Mouse (Mus musculus) C2C12 (cell line): ENCODE measurements around the gene Krtap5-5. TPM values are rescaled to one million over a fixed set of nuclear protein-coding genes. Genes with fewer than 3 reads are reported as not detected.
A peak's percentile ranks its signal among the peaks of the same experiment; 100 is the strongest.
"Not testable (repeated sequence)": the region's sequence is repeated elsewhere in the genome, so short reads cannot be mapped to it uniquely, and the experiment has no call there.

Experiments
- H3K27me3 ChIP-seq: one replicate; pipeline ENCODE4 v1.6.1; 2011; ENCODE audit not compliant: control insufficient read depth, insufficient read depth, insufficient read length
- H3K36me3 ChIP-seq: one replicate; pipeline ENCODE4 v1.6.1; 2011; ENCODE audit not compliant: control insufficient read depth, insufficient read depth
- H3K4me3 ChIP-seq: one replicate; pipeline ENCODE4 v1.5.1; 2011; ENCODE audit warnings: mild to moderate bottlenecking, control low read depth; ENCODE audit not compliant: poor library complexity, insufficient read depth, severe bottlenecking
- H3K79me2 ChIP-seq: one replicate; pipeline ENCODE4 v1.6.1; 2011; ENCODE audit not compliant: control insufficient read depth, insufficient read depth
- H3K79me3 ChIP-seq: one replicate; pipeline ENCODE4 v1.6.1; 2011; ENCODE audit warnings: low read depth, control low read depth
- H3ac ChIP-seq: one replicate; pipeline ENCODE3; 2011; ENCODE audit warnings: low read depth; ENCODE audit not compliant: control insufficient read depth, insufficient read length
- CEBPB ChIP-seq: IDR thresholded peaks from one replicate; pipeline ENCODE4 v1.6.1; 2011; ENCODE audit warnings: low read depth, mild to moderate bottlenecking, control low read depth, moderate library complexity
- CTCF ChIP-seq: IDR thresholded peaks from one replicate; pipeline ENCODE4 v1.5.1; 2011; ENCODE audit not compliant: control insufficient read depth, insufficient read depth, insufficient read length
- FOSL1 ChIP-seq: IDR thresholded peaks from one replicate; pipeline ENCODE4 v1.8.0; 2011; ENCODE audit warnings: mild to moderate bottlenecking, low read length; ENCODE audit not compliant: poor library complexity, insufficient read depth, severe bottlenecking
- MAX ChIP-seq: IDR thresholded peaks from one replicate; pipeline ENCODE4 v1.6.1; 2011; ENCODE audit warnings: mild to moderate bottlenecking, control low read depth
- MYOD1 ChIP-seq: IDR thresholded peaks from one replicate; pipeline ENCODE4 v1.6.1; 2011; ENCODE audit warnings: low read depth; ENCODE audit not compliant: control insufficient read depth, insufficient read length
- MYOG ChIP-seq: IDR thresholded peaks from one replicate; pipeline ENCODE4 v1.6.1; 2011; ENCODE audit not compliant: control insufficient read depth, insufficient read length; ENCODE audit errors: extremely low read depth
- USF1 ChIP-seq: IDR thresholded peaks from one replicate; pipeline ENCODE4 v1.6.1; 2011; ENCODE audit warnings: low read depth, mild to moderate bottlenecking, control low read depth, moderate library complexity
- long read RNA-seq, 2 experiments: library from polyadenylated mRNA; unstranded; transcript quantifications; one replicate each; pipeline ENCODE4 v2.0.0; 2019 to 2020
- polyA plus RNA-seq: library from polyadenylated mRNA; unstranded; fragments of >200 nt; fragmentation: generic; extraction: Trizol; gene quantifications from one replicate; pipeline ENCODE4 v1.2.1, GENCODE M21; 2012; ENCODE audit warnings: missing spikeins

The Krtap5-5 gene
- not detected for polyA plus RNA-seq
- long read RNA-seq, experiment 1, result 0 reads
- long read RNA-seq, experiment 2, result 0 reads

DNA sequence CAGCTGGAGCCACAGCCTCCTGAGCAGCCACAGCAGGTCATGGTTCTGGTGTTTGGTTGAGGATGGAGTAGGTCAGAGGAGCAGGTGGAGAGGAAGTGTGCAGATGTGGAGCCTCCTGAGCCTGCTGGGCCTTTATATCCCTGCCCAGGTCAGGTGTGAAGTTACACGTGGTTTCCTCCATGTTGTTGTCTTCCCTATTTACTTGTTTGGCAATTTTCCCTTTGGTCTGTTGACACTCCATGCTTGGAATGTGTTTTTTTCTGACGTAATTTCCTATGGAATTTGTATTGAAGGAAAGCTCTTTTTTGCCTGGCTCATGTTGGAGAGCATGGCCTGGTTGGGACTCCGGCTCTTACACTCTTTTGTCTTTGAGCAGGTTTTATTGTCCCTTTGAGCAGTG is at the start of gene Krtap5-5:
Gene Krtap5-5 (minus strand): TSS at position 101 of the 400 bp plus-strand sequence.
- H3K79me2 ChIP-seq, H3K36me3 ChIP-seq, H3ac ChIP-seq, H3K79me3 ChIP-seq, H3K27me3 ChIP-seq, H3K4me3 ChIP-seq: not testable (repeated sequence)

DNA sequence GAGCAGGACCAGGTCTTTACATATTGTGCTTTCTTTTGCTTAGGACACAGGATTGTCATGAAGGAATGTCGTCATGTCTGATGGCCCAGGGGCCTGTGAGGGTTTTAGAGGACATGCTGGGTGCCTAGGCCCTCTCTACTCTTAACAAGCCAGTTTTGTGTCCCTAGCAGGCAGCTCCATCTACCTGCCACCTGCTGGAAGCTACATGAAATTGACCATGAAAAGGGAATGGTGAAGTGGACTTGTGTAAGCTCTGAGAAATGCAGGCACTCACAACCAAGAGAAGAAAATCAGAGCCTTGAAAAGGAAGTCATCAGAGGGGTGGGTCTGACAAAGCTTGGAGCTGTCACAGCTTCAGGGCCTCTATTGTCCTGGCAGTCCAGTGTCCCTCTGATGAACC is 49.5 kb upstream of the Krtap5-5 start:
- H3K27me3 ChIP-seq, H3K79me2 ChIP-seq, H3ac ChIP-seq, H3K79me3 ChIP-seq, H3K36me3 ChIP-seq, H3K4me3 ChIP-seq: not testable (repeated sequence)

DNA sequence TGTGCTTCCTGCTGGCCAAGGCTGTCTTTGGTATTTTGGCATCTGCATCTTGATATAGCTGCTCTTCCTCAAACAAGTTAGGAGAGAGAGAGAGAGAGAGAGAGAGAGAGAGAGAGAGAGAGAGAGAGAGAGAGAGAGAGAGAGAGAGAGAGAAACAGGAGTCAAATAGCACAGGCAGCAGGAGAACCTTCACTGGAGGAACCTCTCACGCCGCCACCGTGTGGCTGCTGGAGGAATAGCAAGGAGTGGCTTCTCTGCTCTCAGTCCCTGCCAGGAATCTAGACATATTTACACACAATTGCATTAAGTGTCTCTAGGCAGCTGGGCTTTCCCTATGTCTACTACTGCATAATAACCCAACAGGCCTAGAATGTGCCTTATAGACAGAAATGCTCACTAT is 48.4 kb upstream of the Krtap5-5 start:
- not testable (repeated sequence) for H3K36me3 ChIP-seq, H3K4me3 ChIP-seq, H3K79me3 ChIP-seq, H3K79me2 ChIP-seq, H3K27me3 ChIP-seq, H3ac ChIP-seq
- peak; percentile 35 for TF ChIP-seq CTCF

DNA sequence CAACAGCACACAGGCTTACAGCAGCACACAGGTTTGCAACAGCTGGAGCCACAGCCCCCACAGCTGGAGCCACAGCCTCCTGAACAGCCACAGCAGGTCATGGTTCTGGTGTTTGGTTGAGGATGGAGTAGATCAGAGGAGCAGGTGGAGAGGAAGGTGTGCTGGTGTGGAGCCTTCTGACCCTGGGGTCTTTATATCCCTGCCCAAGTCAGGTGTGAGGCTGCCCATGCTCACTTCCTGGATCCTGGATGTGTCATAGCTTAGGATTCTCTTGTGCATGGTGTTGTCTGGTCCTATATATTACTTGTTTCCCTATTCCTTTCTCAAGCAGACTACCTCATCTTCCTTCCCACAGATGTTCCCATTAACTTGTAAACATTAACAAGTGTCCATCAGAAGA is 44.5 kb upstream of the Krtap5-5 start, which contains the start of gene Gm4559:
Gene Gm4559 (minus strand): TSS at position 101 of the 400 bp plus-strand sequence.
- not testable (repeated sequence) for H3K4me3 ChIP-seq, H3K79me2 ChIP-seq, H3ac ChIP-seq, H3K79me3 ChIP-seq, H3K36me3 ChIP-seq, H3K27me3 ChIP-seq

DNA sequence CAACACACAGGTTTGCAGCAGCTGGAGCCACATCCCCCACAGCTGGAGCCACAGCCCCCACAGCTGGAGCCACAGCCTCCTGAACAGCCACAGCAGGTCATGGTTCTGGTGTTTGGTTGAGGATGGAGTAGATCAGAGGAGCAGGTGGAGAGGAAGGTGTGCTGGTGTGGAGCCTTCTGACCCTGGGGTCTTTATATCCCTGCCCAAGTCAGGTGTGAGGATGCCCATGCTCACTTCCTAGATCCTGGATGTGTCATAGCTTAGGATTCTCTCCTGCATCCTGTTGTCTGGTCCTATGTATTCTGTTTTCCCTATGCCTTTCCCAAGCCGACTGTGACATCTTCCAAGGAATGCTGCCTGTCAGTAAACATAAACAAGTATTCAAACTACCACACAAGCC is 28.5 kb upstream of the Krtap5-5 start, which contains the start of gene Gm2431:
Gene Gm2431 (minus strand): TSS at position 101 of the 400 bp plus-strand sequence.
- H3K4me3 ChIP-seq, H3K79me2 ChIP-seq, H3K36me3 ChIP-seq, H3ac ChIP-seq, H3K27me3 ChIP-seq, H3K79me3 ChIP-seq: not testable (repeated sequence)

DNA sequence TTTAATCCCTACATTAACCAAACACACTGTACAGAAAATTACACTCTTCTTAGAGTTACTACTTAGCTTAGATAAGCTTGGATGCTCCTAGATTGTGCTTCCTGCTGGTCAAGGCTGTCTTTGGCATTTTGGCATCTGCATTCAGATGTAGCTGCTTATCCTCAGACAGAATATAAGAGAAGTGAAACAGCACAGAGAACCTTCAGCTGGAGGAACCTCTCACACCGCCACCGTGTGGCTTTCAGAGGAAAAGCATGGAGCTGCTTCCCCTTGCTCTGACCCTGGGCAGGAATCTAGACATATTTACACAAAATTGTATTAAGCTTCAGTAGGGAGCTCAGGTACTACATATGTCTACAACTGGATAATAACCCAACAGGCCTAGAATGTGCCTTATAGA is 25.7 kb upstream of the Krtap5-5 start:
- Histone ChIP-seq H3K79me2 (no peaks in the 10 kb centered on the region), H3K36me3 (no peaks in the 10 kb centered on the region), H3ac (no peak overlapping the region), H3K79me3 (no peaks in the 10 kb centered on the region), H3K4me3 (no peak overlapping the region), H3K27me3 (no peaks in the 10 kb centered on the region)
- no peak for TF ChIP-seq MYOD1
- TF ChIP-seq CTCF, result peak; percentile 26
- TF ChIP-seq MAX, result no peak

DNA sequence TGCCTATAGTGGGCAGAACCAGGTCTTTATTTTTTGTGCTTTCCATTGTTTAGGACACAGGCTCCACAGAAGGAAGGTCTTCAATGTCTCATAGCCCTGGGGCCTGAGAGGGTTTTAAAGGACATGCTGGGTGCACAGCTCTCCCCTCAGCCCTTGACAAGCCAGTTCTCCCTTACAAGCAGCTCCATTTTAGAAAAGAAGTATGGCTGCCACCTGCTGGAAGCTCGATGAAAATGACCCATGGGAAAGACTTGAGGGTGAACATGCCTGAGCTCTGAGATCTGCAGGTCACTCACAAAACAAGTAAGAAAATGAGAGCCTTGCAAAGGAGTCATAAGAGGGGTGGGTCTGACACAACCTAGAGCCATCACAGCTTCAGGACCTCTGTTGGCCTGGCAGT is 20.1 kb upstream of the Krtap5-5 start:
- no peaks in the 10 kb centered on the region for H3K36me3 ChIP-seq
- H3K4me3 ChIP-seq, result no peak overlapping the region
- no peaks in the 10 kb centered on the region for H3K79me2 ChIP-seq
- H3K79me3 ChIP-seq, result no peaks in the 10 kb centered on the region
- no peak overlapping the region for H3ac ChIP-seq
- TF ChIP-seq FOSL1, result no peak
- TF ChIP-seq MYOG, result no peak
- TF ChIP-seq USF1, result no peak
- TF ChIP-seq CTCF, result no peak
- H3K27me3 ChIP-seq, result no peaks in the 10 kb centered on the region

DNA sequence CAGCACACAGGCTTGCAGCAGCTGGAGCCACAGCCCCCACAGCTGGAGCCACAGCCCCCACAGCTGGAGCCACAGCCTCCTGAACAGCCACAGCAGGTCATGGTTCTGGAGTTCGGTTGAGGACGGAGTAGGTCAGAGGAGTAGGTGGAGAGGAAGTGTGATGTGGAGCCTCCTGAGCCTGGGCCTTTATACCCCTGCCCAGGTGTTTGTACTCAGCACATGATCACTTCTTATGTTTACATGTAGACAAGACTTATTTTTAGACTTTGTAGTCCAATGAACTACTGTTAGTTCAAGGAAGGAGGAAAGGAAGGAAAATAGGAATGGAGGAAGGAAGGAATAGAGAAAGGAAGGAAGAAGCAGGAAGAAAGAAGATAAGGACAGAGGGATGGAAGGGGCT is 11.2 kb upstream of the Krtap5-5 start, which contains the start of gene Gm40460:
Gene Gm40460 (minus strand): TSS at position 101 of the 400 bp plus-strand sequence.
- H3K36me3 ChIP-seq, result no peaks in the 10 kb centered on the region
- no peaks in the 10 kb centered on the region for H3K79me3 ChIP-seq
- TF ChIP-seq CEBPB, result no peak
- no peak for TF ChIP-seq MYOD1
- TF ChIP-seq CTCF, result no peak
- TF ChIP-seq FOSL1, result no peak
- no peak for TF ChIP-seq MAX
- TF ChIP-seq USF1, result no peak
- no peak for TF ChIP-seq MYOG
- no peaks in the 10 kb centered on the region for H3K79me2 ChIP-seq
- H3K27me3 ChIP-seq, result peaks cover 20% of the 10 kb centered on the region
- H3ac ChIP-seq, result no peak within 1 kb of the TSS
- H3K4me3 ChIP-seq, result no peak within 1 kb of the TSS
